Mouse (Mus musculus): ENCODE data around the gene Hexb. TPM values are rescaled to one million over a fixed set of nuclear protein-coding genes. Genes with fewer than 3 reads are reported as not detected.

The Hexb gene
- polyA plus RNA-seq (2014; fragmentation: Nextera tagmentation; extraction: Ambion mirVana): 25.9 and 28.3 TPM in 2 replicates

DNA sequence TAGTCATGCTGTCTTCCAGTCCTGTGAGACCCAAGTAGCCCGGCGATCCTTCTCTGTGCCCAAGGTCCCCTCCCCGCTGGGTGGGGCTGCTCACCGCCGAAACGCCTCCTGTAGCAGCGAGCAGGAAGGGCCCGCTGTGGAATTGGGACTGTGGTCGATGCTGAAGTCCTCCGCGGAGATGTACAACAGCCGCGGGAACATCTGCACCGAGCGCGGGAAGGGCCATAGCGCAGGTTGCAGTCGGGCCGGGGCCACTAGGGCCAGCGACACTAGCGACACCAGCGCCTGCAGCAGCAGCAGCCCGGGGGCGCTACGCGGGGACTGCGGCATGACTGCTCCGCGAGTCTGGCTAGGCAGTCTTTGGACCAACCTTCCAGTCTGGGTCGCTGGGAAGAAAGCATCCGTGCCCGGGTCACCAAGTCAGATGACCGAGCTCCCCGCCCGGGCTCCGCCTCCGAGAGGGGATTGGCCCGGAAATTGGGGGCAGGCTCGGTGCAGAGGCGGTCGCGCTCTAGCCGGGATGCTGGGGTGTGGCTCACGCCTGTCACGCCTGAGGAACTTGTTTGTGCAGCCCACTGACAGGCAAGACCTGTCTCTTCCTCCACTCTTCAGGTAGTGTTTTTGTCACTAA, at the start of gene Hexb:
TSS of gene Hexb (minus strand) at position 426 of the 631 bp plus-strand sequence.
- WGBS: under 1% methylated on average over 45 of the region's 45 CpGs
- Histone ChIP-seq H3K36me3 (replicated peaks; ENCODE audit: control insufficient read depth, insufficient read depth, low read depth, low read length) (no peaks in the 10 kb centered on the region), H3K4me1 (ENCODE audit: control insufficient read depth, insufficient read depth, low read length) (no peaks in the 10 kb centered on the region), H3K4me2 (ENCODE audit: low read depth, low read length) (peak within 1 kb of the TSS; percentile 81), H3K27me3 (ENCODE audit: control insufficient read depth, insufficient read depth, low read length) (no peaks in the 10 kb centered on the region), H3K9ac (replicated peaks; ENCODE audit: low read length) (peak within 1 kb of the TSS; percentile 71), H3K9me3 (replicated peaks; ENCODE audit: control insufficient read depth, low read length) (no peaks in the 10 kb centered on the region), H3K4me3 (ENCODE audit: low read depth, low read length) (peak within 1 kb of the TSS; percentile 49), H3K27ac (replicated peaks; ENCODE audit: low read depth, low read length) (no peak within 1 kb of the TSS)
- ATAC-seq (replicated peaks; ENCODE audit: insufficient number of reproducible peaks, low FRiP score, low TSS enrichment, low read depth) (peak; percentile 79), DNase-seq (ENCODE audit: low spot score) (peak; percentile 87)

DNA sequence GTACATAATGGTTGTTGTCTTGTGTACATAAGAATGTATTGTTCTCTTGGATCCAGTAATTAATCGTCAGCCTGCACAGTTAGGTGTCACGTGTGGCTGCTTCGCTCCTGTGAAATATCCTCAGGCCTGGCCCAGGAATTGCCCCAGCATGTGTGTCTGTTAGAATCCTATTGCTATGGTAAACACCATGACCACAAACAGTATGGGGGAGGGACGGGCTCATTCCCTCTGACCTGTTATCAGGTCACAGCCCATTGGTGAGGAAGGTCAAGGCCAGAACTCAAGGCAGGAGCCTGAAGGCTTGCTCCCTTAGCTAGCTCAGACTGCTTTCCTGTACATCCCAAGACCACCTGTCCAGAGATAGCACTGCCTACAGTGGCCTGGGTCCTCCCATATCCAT, 49.6 kb upstream of the Hexb start:
- H3K27ac ChIP-seq (replicated peaks; ENCODE audit: low read depth, low read length): no peak overlapping the region
- H3K4me2 ChIP-seq (ENCODE audit: low read depth, low read length): no peak overlapping the region
- 76% methylated on average over 4 of the region's 4 CpGs for WGBS
- H3K36me3 ChIP-seq (replicated peaks; ENCODE audit: control insufficient read depth, insufficient read depth, low read depth, low read length): peaks cover 8% of the 10 kb centered on the region
- H3K27me3 ChIP-seq (ENCODE audit: control insufficient read depth, insufficient read depth, low read length): no peaks in the 10 kb centered on the region
- peaks cover 6% of the 10 kb centered on the region; the same call in 1 of the 2 replicates for H3K4me1 ChIP-seq (ENCODE audit: control insufficient read depth, insufficient read depth, low read length)
- H3K4me3 ChIP-seq (ENCODE audit: low read depth, low read length): no peak overlapping the region
- no peaks in the 10 kb centered on the region for H3K9me3 ChIP-seq (replicated peaks; ENCODE audit: control insufficient read depth, low read length)
- ATAC-seq (replicated peaks; ENCODE audit: insufficient number of reproducible peaks, low FRiP score, low TSS enrichment, low read depth) (no peak), DNase-seq (ENCODE audit: low spot score) (no peak)
- H3K9ac ChIP-seq (replicated peaks; ENCODE audit: low read length): no peak overlapping the region

- H3K4me2 ChIP-seq (ENCODE audit: low read depth, low read length): no peak overlapping the region
- ATAC-seq (replicated peaks; ENCODE audit: insufficient number of reproducible peaks, low FRiP score, low TSS enrichment, low read depth): no peak
- DNase-seq (ENCODE audit: low spot score): no peak
- WGBS: 93% methylated on average over 16 of the region's 16 CpGs
- H3K9ac ChIP-seq (replicated peaks; ENCODE audit: low read length): no peak overlapping the region
- peaks cover 6% of the 10 kb centered on the region; the same call in 1 of the 2 replicates for H3K4me1 ChIP-seq (ENCODE audit: control insufficient read depth, insufficient read depth, low read length)
- H3K9me3 ChIP-seq (replicated peaks; ENCODE audit: control insufficient read depth, low read length): no peaks in the 10 kb centered on the region
- H3K4me3 ChIP-seq (ENCODE audit: low read depth, low read length): no peak overlapping the region
- H3K36me3 ChIP-seq (replicated peaks; ENCODE audit: control insufficient read depth, insufficient read depth, low read depth, low read length): peaks cover 8% of the 10 kb centered on the region
- H3K27ac ChIP-seq (replicated peaks; ENCODE audit: low read depth, low read length): no peak overlapping the region
- H3K27me3 ChIP-seq (ENCODE audit: control insufficient read depth, insufficient read depth, low read length): no peaks in the 10 kb centered on the region
Measured at GRCm38 (mm10) chr13:97246217-97246616, 48.1 kb upstream of the Hexb start.

DNA sequence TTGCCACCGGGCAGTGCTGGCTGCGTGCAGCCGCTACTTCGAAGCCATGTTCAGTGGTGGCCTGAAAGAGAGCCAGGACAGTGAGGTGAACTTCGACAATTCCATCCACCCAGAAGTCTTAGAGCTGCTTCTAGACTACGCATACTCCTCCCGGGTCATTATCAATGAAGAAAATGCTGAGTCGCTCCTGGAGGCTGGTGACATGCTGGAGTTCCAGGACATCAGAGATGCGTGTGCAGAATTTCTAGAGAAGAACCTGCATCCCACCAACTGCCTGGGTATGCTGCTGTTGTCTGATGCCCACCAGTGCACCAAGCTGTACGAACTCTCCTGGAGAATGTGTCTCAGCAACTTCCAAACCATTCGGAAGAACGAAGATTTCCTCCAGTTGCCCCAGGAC, 47.0 kb upstream of the Hexb start:
- 89% methylated on average over 12 of the region's 12 CpGs for WGBS
- H3K36me3 ChIP-seq (replicated peaks; ENCODE audit: control insufficient read depth, insufficient read depth, low read depth, low read length): peaks cover 8% of the 10 kb centered on the region
- H3K9ac ChIP-seq (replicated peaks; ENCODE audit: low read length): no peak overlapping the region
- no peaks in the 10 kb centered on the region for H3K27me3 ChIP-seq (ENCODE audit: control insufficient read depth, insufficient read depth, low read length)
- peaks cover 6% of the 10 kb centered on the region; the same call in 1 of the 2 replicates for H3K4me1 ChIP-seq (ENCODE audit: control insufficient read depth, insufficient read depth, low read length)
- no peak overlapping the region for H3K27ac ChIP-seq (replicated peaks; ENCODE audit: low read depth, low read length)
- ATAC-seq (replicated peaks; ENCODE audit: insufficient number of reproducible peaks, low FRiP score, low TSS enrichment, low read depth) (no peak), DNase-seq (ENCODE audit: low spot score) (no peak)
- no peak overlapping the region for H3K4me3 ChIP-seq (ENCODE audit: low read depth, low read length)
- no peaks in the 10 kb centered on the region for H3K9me3 ChIP-seq (replicated peaks; ENCODE audit: control insufficient read depth, low read length)
- no peak overlapping the region; the same call in 1 of the 2 replicates for H3K4me2 ChIP-seq (ENCODE audit: low read depth, low read length)

- no peak overlapping the region for H3K9ac ChIP-seq (replicated peaks; ENCODE audit: low read length)
- H3K27ac ChIP-seq (replicated peaks; ENCODE audit: low read depth, low read length): no peak overlapping the region
- no peaks in the 10 kb centered on the region for H3K9me3 ChIP-seq (replicated peaks; ENCODE audit: control insufficient read depth, low read length)
- H3K4me3 ChIP-seq (ENCODE audit: low read depth, low read length): no peak overlapping the region
- no peaks in the 10 kb centered on the region for H3K27me3 ChIP-seq (ENCODE audit: control insufficient read depth, insufficient read depth, low read length)
- ATAC-seq (replicated peaks; ENCODE audit: insufficient number of reproducible peaks, low FRiP score, low TSS enrichment, low read depth) (no peak), DNase-seq (ENCODE audit: low spot score) (no peak)
- H3K4me2 ChIP-seq (ENCODE audit: low read depth, low read length): peak overlapping the region; percentile 78; the same call in 1 of the 2 replicates
- 69% methylated on average over 11 of the region's 11 CpGs for WGBS
- H3K4me1 ChIP-seq (ENCODE audit: control insufficient read depth, insufficient read depth, low read length): peaks cover 6% of the 10 kb centered on the region; the same call in 1 of the 2 replicates
- H3K36me3 ChIP-seq (replicated peaks; ENCODE audit: control insufficient read depth, insufficient read depth, low read depth, low read length): peaks cover 8% of the 10 kb centered on the region
Measured at GRCm38 (mm10) chr13:97244712-97245105, 46.6 kb upstream of the Hexb start.

DNA sequence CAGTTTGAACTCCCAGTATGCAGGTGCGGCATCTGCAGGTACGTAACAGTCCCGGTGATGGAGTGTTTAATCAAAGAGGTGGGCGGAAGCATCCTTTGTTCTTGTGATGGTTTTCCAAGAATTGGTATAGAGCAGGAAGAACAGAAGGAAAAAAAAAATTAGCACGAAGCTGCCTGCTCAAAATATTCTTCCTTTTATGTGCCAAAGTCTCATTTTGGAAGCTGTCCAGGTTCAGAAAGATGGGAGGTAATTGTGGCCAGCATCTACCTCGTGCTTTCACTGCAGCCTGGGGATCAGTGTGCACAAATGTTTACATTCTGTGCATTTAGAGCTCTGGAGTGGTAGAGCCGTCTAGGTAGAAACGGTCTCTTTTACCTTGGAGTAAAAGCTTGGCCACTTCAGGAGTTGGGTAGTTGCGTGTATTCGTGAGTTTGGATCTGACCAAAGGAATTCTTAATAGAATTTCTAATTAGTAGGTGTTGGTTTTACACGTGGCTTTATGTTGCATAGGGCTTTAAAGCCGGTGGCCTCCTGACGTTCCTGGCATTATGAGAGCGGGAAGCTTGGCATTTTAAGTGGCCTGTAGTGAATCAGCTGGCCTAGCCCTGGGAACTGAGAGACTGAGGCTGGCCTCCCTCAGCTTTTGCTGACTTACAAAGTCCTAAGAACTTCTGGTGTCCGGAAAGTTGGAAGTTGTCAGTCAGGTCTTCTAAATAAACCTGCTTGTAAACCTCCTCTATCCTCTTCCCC, 46.0 kb upstream of the Hexb start:
- DNase-seq (ENCODE audit: low spot score): no peak
- Histone ChIP-seq H3K4me1 (ENCODE audit: control insufficient read depth, insufficient read depth, low read length) (peaks cover under 1% of the 10 kb centered on the region; the same call in 1 of the 2 replicates), H3K4me3 (ENCODE audit: low read depth, low read length) (peak overlapping the region; percentile 19), H3K9me3 (replicated peaks; ENCODE audit: control insufficient read depth, low read length) (no peaks in the 10 kb centered on the region), H3K36me3 (replicated peaks; ENCODE audit: control insufficient read depth, insufficient read depth, low read depth, low read length) (peaks cover 8% of the 10 kb centered on the region), H3K4me2 (ENCODE audit: low read depth, low read length) (peak overlapping the region; percentile 78; the same call in 1 of the 2 replicates), H3K27me3 (ENCODE audit: control insufficient read depth, insufficient read depth, low read length) (no peaks in the 10 kb centered on the region), H3K9ac (replicated peaks; ENCODE audit: low read length) (peak overlapping the region; percentile 22; the same call in 1 of the 2 replicates), H3K27ac (replicated peaks; ENCODE audit: low read depth, low read length) (0 out of 2 replicates have a peak overlapping the region, but pooled peaks have one; percentile 28)
- ATAC-seq (replicated peaks; ENCODE audit: insufficient number of reproducible peaks, low FRiP score, low TSS enrichment, low read depth): no peak
- WGBS: 56% methylated on average over 15 of the region's 15 CpGs

- Histone ChIP-seq H3K4me1 (ENCODE audit: control insufficient read depth, insufficient read depth, low read length) (no peaks in the 10 kb centered on the region), H3K9ac (replicated peaks; ENCODE audit: low read length) (peak overlapping the region; percentile 30), H3K4me3 (ENCODE audit: low read depth, low read length) (peak overlapping the region; percentile 87), H3K27ac (replicated peaks; ENCODE audit: low read depth, low read length) (no peak overlapping the region), H3K27me3 (ENCODE audit: control insufficient read depth, insufficient read depth, low read length) (no peaks in the 10 kb centered on the region), H3K4me2 (ENCODE audit: low read depth, low read length) (peak overlapping the region; percentile 78), H3K36me3 (replicated peaks; ENCODE audit: control insufficient read depth, insufficient read depth, low read depth, low read length) (peaks cover 8% of the 10 kb centered on the region), H3K9me3 (replicated peaks; ENCODE audit: control insufficient read depth, low read length) (no peaks in the 10 kb centered on the region)
- no peak for DNase-seq (ENCODE audit: low spot score)
- WGBS: 7% methylated on average over 6 of the region's 6 CpGs
- no peak for ATAC-seq (replicated peaks; ENCODE audit: insufficient number of reproducible peaks, low FRiP score, low TSS enrichment, low read depth)
Measured at GRCm38 (mm10) chr13:97242716-97243115, 44.6 kb upstream of the Hexb start.

Measured in embryonic facial prominence, embryonic 11.5 days (tissue).